Mouse (Mus musculus) stomach, postnatal 0 days (tissue): ENCODE measurements around the gene Rbm11. TPM values are rescaled to one million over a fixed set of nuclear protein-coding genes. Genes with fewer than 3 reads are reported as not detected.
A peak's percentile ranks its signal among the peaks of the same experiment; 100 is the strongest.

Experiments used
- ATAC-seq: fragments of 200-750 bp; cut with Nextera tagmentation; 2 replicates; pipeline ENCODE4 v1.8.0; 2017; ENCODE audit not compliant: low FRiP score, low TSS enrichment
- DNase-seq: peaks from one replicate; pipeline ENCODE4 v3.0.0-alpha.2; 2016; ENCODE audit warnings: low spot score
- H3K27ac ChIP-seq: fragments of 300-500 bp; sonication (generic); replicated peaks from 2 replicates; pipeline ENCODE4 v1.5.1; 2014; ENCODE audit warnings: mild to moderate bottlenecking, control low read depth
- H3K27me3 ChIP-seq: fragments of 300-500 bp; sonication (generic); 2 replicates; pipeline ENCODE4 v1.6.1; 2014; ENCODE audit warnings: low read length; ENCODE audit not compliant: control insufficient read depth, insufficient read depth
- H3K36me3 ChIP-seq: fragments of 300-500 bp; sonication (generic); 2 replicates; pipeline ENCODE4 v1.6.1; 2014; ENCODE audit warnings: low read length, mixed read lengths; ENCODE audit not compliant: control insufficient read depth, insufficient read depth
- H3K4me1 ChIP-seq: fragments of 300-500 bp; sonication (generic); replicated peaks from 2 replicates; pipeline ENCODE4 v1.6.1; 2014; ENCODE audit warnings: antibody characterized with exemption; ENCODE audit not compliant: control insufficient read depth, insufficient read depth
- H3K4me2 ChIP-seq: fragments of 300-500 bp; sonication (generic); replicated peaks from 2 replicates; pipeline ENCODE4 v1.6.1; 2014; ENCODE audit warnings: low read depth, mild to moderate bottlenecking, control low read depth, moderate library complexity
- H3K4me3 ChIP-seq: fragments of 300-500 bp; sonication (generic); 2 replicates; pipeline ENCODE4 v1.5.1; 2014; ENCODE audit warnings: low read depth, low read length, control low read depth
- H3K9ac ChIP-seq: fragments of 300-500 bp; sonication (generic); 2 replicates; pipeline ENCODE4 v1.6.1; 2014; ENCODE audit warnings: mild to moderate bottlenecking, low read length, control low read depth, mixed read lengths
- H3K9me3 ChIP-seq: fragments of 300-500 bp; sonication (generic); 2 replicates; pipeline ENCODE4 v1.6.1; 2016; ENCODE audit warnings: low read length; ENCODE audit not compliant: control insufficient read depth
- CTCF ChIP-seq: IDR thresholded peaks from 2 replicates; pipeline ENCODE4 v1.5.1; 2016; ENCODE audit warnings: antibody characterized with exemption, low read depth, mild to moderate bottlenecking, moderate library complexity
- EP300 ChIP-seq: optimal IDR thresholded peaks from 2 replicates; pipeline ENCODE3; 2016; ENCODE audit warnings: antibody characterized with exemption
- WGBS: fragments of 180-500 bp; shearing (Covaris S2); extraction: QIAGEN DNeasy Blood & Tissue Kit; methylation state at CpG from one replicate; pipeline ENCODE4 v1.1.7; 2014; 5-methylcytosine and 5-hydroxymethylcytosine counted together
- polyA plus RNA-seq: library from polyadenylated mRNA; unstranded; fragments of >200 nt; fragmentation: Nextera tagmentation; extraction: Ambion mirVana; gene quantifications from 2 replicates; pipeline ENCODE4 v1.2.1, GENCODE M21; 2015

The Rbm11 gene
- polyA plus RNA-seq = 0.44 and 0.63 TPM in 2 replicates

DNA sequence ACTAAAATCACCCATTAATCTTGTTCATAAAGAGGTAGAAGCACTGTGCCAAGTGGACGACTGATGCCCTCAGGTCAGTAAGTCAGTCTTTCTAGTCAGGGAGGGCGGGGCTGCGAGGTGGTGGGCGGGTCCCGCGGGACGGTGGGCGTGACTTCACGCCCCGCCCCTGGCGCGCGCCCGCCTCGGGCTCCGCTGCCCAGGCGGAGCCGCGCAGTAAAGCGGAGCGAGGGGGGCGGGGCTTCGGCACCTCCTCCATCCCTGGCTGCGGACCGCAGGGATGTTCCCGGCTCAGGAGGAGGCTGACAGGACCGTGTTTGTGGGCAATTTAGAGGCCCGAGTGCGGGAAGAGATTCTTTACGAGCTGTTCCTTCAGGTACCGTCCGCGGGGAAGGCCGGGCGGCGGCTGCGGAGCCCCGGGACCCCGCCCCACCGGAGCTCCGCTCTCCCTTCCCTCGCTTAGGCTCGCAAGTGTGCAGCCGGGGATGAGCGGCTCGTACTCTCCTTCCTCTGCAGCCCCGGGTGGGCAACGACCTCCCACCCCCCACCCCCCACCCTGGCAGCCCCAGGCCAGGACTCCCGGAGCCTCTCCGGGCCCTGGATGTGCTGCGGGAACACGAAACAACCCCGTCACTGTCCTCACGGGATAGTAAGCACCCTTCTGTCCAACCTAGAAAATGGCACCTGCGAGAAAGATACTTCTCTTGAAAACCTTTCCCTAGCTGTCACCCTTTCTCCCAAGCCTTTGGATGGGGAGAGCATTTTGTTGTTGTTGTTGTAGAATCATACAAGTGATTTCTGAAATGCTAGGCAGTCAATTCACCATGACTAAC is at the start of gene Rbm11:
Rbm11 (plus strand) TSS at position 174 of the 830 bp plus-strand sequence.
- no peaks in the 10 kb centered on the region for H3K4me1 ChIP-seq
- peak within 1 kb of the TSS; percentile 51 for H3K9ac ChIP-seq
- H3K27ac ChIP-seq = no peak within 1 kb of the TSS
- no peak for TF ChIP-seq CTCF
- no peak for TF ChIP-seq EP300
- H3K36me3 ChIP-seq = no peaks in the 10 kb centered on the region
- peak; percentile 99 for ATAC-seq
- peak within 1 kb of the TSS; percentile 94 for H3K4me2 ChIP-seq
- H3K4me3 ChIP-seq = peak within 1 kb of the TSS; percentile 69
- peak; percentile 84 for DNase-seq
- no peaks in the 10 kb centered on the region for H3K27me3 ChIP-seq
- WGBS = under 1% methylated on average over 55 of the region's 55 CpGs
- no peaks in the 10 kb centered on the region for H3K9me3 ChIP-seq

DNA sequence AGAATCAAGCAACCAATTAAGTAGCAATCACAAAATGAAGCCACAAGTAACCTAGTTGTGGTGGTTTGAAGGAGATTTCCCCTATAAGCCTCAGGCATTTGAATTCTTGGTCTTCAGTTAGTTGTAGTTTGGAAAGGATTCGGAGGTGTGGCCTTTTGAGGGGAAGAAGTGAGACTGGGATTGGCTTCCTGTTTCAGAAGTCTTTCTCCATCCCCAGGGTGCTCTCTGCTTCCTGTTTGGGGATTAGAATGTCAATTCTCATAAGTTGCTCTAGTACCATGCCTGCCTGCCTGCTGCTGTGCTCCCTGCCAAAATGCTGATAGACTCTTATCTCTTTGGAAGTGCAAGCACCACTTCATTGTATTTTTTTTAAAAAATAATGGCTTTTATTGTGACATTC is 47.3 kb upstream of the Rbm11 start:
- H3K27me3 ChIP-seq = no peaks in the 10 kb centered on the region
- no peaks in the 10 kb centered on the region for H3K4me1 ChIP-seq
- no peak overlapping the region for H3K27ac ChIP-seq
- no peaks in the 10 kb centered on the region for H3K36me3 ChIP-seq
- TF ChIP-seq EP300 (no peak), CTCF (no peak)
- no peak for ATAC-seq
- no peak for DNase-seq
- WGBS = 87% methylated on average over 1 of the region's 1 CpGs
- no peak overlapping the region for H3K4me3 ChIP-seq
- no peak overlapping the region for H3K4me2 ChIP-seq
- no peaks in the 10 kb centered on the region for H3K9me3 ChIP-seq
- H3K9ac ChIP-seq = no peak overlapping the region

DNA sequence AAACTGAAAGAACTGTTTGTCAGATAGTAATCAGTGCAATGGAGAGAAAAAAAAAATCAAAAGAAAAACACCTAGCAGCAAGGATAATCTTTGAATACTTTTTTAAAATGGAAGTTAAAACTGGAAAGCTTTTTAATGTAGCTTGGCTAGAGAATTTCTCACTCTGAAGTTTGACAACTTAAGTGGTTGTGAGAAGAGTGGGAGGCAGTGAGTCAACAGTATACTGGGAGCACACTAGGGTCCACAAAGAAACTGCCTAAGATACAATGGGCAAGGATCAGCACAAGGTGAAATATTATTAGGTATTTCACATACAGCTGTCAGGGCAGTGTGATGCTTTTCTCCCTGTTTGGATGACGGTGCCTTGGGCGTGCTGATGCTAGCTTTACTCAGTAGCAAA is 29.7 kb upstream of the Rbm11 start:
- Histone ChIP-seq H3K9me3 (no peaks in the 10 kb centered on the region), H3K27ac (no peak overlapping the region), H3K4me3 (no peak overlapping the region), H3K36me3 (no peaks in the 10 kb centered on the region), H3K27me3 (no peaks in the 10 kb centered on the region), H3K4me1 (no peaks in the 10 kb centered on the region), H3K4me2 (no peak overlapping the region), H3K9ac (no peak overlapping the region)
- 79% methylated on average over 2 of the region's 2 CpGs for WGBS
- DNase-seq (no peak), ATAC-seq (no peak)
- TF ChIP-seq CTCF = no peak
- no peak for TF ChIP-seq EP300

DNA sequence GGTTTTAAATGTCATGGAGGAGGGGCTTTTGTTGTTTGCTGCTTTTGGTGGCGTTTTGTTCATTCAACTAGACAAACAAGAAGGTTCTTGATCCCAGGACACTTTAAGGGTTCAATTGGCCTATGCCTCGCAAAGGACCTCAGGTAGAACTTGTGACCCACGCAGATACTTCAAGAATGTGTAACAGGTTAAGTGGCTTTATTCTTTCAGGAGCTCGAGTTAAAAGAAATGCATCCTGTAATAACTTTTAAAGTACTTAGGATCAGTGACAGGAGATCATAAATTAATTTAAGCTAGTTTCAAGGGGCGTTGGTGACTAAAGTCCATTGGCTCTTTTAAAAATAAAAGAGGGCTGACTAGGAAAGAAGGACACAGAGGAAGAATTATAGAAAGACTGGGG is 10.4 kb upstream of the Rbm11 start:
- H3K27ac ChIP-seq = no peak overlapping the region
- no peaks in the 10 kb centered on the region for H3K4me1 ChIP-seq
- TF ChIP-seq CTCF (no peak), EP300 (no peak)
- H3K9me3 ChIP-seq = no peaks in the 10 kb centered on the region
- WGBS = 53% methylated on average over 5 of the region's 5 CpGs
- no peak overlapping the region for H3K9ac ChIP-seq
- H3K4me2 ChIP-seq = no peak overlapping the region
- ATAC-seq (no peak), DNase-seq (no peak)
- no peaks in the 10 kb centered on the region for H3K36me3 ChIP-seq
- no peaks in the 10 kb centered on the region for H3K27me3 ChIP-seq
- H3K4me3 ChIP-seq = no peak overlapping the region

DNA sequence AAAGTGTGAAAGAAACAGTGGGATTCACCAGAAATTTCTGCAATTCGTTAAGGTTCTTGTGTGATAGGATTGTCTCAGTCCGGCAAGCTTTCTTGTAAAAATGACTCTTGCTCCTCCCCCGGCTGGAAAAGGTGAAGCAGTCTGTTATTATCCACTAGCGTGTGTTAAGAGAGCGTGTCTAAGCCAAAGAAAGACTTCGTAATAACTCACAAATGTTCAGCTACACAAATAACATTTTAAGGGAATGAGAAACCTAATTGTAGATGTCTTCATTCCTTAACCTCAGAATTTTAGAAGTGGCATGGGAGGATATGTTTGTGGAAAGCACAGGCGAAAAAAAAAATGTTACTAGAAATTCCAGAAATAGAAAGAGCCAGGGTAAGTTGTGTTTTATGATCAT is 6.7 kb upstream of the Rbm11 start, which contains the start of gene Lipi:
Lipi (minus strand) TSS at position 101 of the 400 bp plus-strand sequence.
- H3K27me3 ChIP-seq = no peaks in the 10 kb centered on the region
- no peaks in the 10 kb centered on the region for H3K36me3 ChIP-seq
- DNase-seq (no peak), ATAC-seq (no peak)
- H3K4me2 ChIP-seq = no peak within 1 kb of the TSS
- no peaks in the 10 kb centered on the region for H3K9me3 ChIP-seq
- H3K9ac ChIP-seq = no peak within 1 kb of the TSS
- 70% methylated on average over 7 of the region's 7 CpGs for WGBS
- no peaks in the 10 kb centered on the region for H3K4me1 ChIP-seq
- no peak within 1 kb of the TSS for H3K27ac ChIP-seq
- TF ChIP-seq EP300 = no peak
- no peak for TF ChIP-seq CTCF
- H3K4me3 ChIP-seq = no peak within 1 kb of the TSS

DNA sequence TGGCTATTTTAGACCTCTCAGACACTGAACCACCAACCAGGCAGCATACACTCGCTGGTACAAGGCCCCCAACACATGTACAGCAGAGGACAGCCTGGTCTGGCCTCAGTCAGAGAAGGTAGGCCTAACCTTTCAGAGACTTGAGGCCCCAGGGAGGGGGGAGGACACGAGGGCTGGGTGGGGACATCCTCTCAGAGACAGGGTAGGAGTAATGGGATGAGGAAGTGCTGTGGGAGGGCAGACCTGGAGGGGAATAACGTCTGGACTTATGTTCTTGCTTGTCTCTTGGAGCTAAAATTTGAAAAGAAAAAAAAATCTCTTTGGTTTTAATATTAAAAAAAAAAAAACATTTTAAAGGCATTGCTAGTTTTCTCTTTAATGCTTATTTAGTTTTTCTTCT is 6.2 kb upstream of the Rbm11 start:
- ATAC-seq (no peak), DNase-seq (no peak)
- no peak overlapping the region for H3K27ac ChIP-seq
- no peaks in the 10 kb centered on the region for H3K27me3 ChIP-seq
- no peaks in the 10 kb centered on the region for H3K4me1 ChIP-seq
- TF ChIP-seq CTCF = no peak
- TF ChIP-seq EP300 = no peak
- no peak overlapping the region for H3K4me2 ChIP-seq
- no peak overlapping the region for H3K9ac ChIP-seq
- no peak overlapping the region for H3K4me3 ChIP-seq
- no peaks in the 10 kb centered on the region for H3K36me3 ChIP-seq
- H3K9me3 ChIP-seq = no peaks in the 10 kb centered on the region
- WGBS = 25% methylated on average over 3 of the region's 3 CpGs
